Mouse (Mus musculus) stomach, postnatal 0 days (tissue): ENCODE measurements around the gene Sugct.

Experiments used
- CTCF ChIP-seq: IDR thresholded peaks from 2 replicates; pipeline ENCODE4 v1.5.1; 2016; ENCODE audit warnings: antibody characterized with exemption, low read depth, mild to moderate bottlenecking, moderate library complexity
- EP300 ChIP-seq: optimal IDR thresholded peaks from 2 replicates; pipeline ENCODE3; 2016; ENCODE audit warnings: antibody characterized with exemption

- TF ChIP-seq CTCF: peak; percentile 83
- no peak for TF ChIP-seq EP300
These were observed 666.8 kb downstream of the Sugct start for GRCm38 (mm10) chr13:17028595-17028994.
